Mouse (Mus musculus) MEL (cell line): ENCODE data around the gene Galnt17.

Experiments
- CTCF ChIP-seq, 3 experiments: IDR thresholded peaks in 2 of 3; conservative IDR thresholded peaks in 1 of 3; 2 replicates each; pipeline ENCODE4 v1.5.1; 2011 to 2012; ENCODE audit warnings: low read length in 3 of 3, low read depth in 2 of 3, mild to moderate bottlenecking in 2 of 3, improper control_type of control experiment in 1 of 3, inconsistent platforms in 1 of 3, mixed read lengths in 1 of 3, moderate library complexity in 1 of 3; ENCODE audit not compliant: control insufficient read depth in 1 of 3, insufficient read depth in 1 of 3, poor library complexity in 1 of 3, severe bottlenecking in 1 of 3
- EP300 ChIP-seq, 2 experiments: IDR thresholded peaks; 2 replicates each; pipeline ENCODE4 v1.6.1; 2011; ENCODE audit warnings: improper control_type of control experiment in 2 of 2, low read length in 2 of 2, low read depth in 1 of 2, mild to moderate bottlenecking in 1 of 2
- ETS1 ChIP-seq: IDR thresholded peaks from 2 replicates; pipeline ENCODE4 v1.6.1; 2012; ENCODE audit warnings: low read depth, mild to moderate bottlenecking, inconsistent platforms, low read length, improper control_type of control experiment, moderate library complexity
- GABPA ChIP-seq: IDR thresholded peaks from 2 replicates; pipeline ENCODE4 v1.6.1; 2012; ENCODE audit warnings: low read depth, mild to moderate bottlenecking, inconsistent platforms, low read length, improper control_type of control experiment, moderate library complexity
- HCFC1 ChIP-seq: IDR thresholded peaks from 2 replicates; pipeline ENCODE4 v1.6.1; 2012; ENCODE audit warnings: low read depth, mild to moderate bottlenecking, inconsistent platforms, low read length, improper control_type of control experiment, moderate library complexity
- MXI1 ChIP-seq: IDR thresholded peaks from 2 replicates; pipeline ENCODE4 v1.6.1; 2011; ENCODE audit warnings: mild to moderate bottlenecking, low read depth, low read length, improper control_type of control experiment
- NRF1 ChIP-seq: IDR thresholded peaks from 2 replicates; pipeline ENCODE4 v1.6.1; 2014; ENCODE audit warnings: low read depth, mild to moderate bottlenecking, inconsistent platforms, low read length, improper control_type of control experiment, moderate library complexity; ENCODE audit not compliant: poor library complexity, insufficient read depth, severe bottlenecking
- POLR2A ChIP-seq, 2 experiments: IDR thresholded peaks; 2 replicates each; pipeline ENCODE4 v1.6.1; 2011 to 2012; ENCODE audit warnings: low read length in 2 of 2, mild to moderate bottlenecking in 2 of 2, control low read depth in 1 of 2, improper control_type of control experiment in 1 of 2, low read depth in 1 of 2, moderate library complexity in 1 of 2; ENCODE audit not compliant: control insufficient read depth in 1 of 2, insufficient read depth in 1 of 2, poor library complexity in 1 of 2
- POLR2AphosphoS2 ChIP-seq: IDR thresholded peaks from 2 replicates; pipeline ENCODE4 v1.6.1; 2011; ENCODE audit warnings: low read length, improper control_type of control experiment
- POLR2AphosphoS5 ChIP-seq: IDR thresholded peaks from 2 replicates; pipeline ENCODE4 v1.6.1; 2012; ENCODE audit warnings: low read depth, borderline replicate concordance, mild to moderate bottlenecking, inconsistent platforms, low read length, moderate library complexity, mixed read lengths
- RAD21 ChIP-seq: IDR thresholded peaks from 2 replicates; pipeline ENCODE4 v1.6.1; 2011; ENCODE audit warnings: mild to moderate bottlenecking, low read depth, low read length, improper control_type of control experiment
- TBP ChIP-seq: IDR thresholded peaks from 2 replicates; pipeline ENCODE4 v1.8.0; 2011; ENCODE audit warnings: low read depth, low read length, improper control_type of control experiment

DNA sequence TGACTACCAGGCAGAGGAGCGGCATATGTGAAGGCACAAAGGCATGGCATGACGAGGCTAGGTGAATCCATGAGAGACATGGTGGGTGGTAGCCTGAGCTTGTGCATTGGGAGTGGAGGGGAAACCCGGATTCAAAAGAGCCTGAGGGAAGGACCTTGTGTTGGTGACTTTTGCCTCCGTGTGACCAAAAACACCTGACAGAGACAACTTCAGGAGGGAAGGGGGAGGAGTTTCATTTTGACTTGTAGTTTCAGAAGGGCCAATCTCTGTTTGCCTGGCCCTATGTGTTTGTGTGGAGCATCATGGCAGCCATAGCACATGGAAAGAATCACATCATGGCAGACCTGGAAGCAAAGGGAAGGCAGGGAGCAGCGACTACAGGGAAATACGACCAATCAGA lies 459.7 kb downstream of the Galnt17 start:
- TF ChIP-seq HCFC1 (no peak), MXI1 (no peak), NRF1 (no peak), TBP (no peak), ETS1 (no peak), POLR2A (IDR thresholded peaks at IDR 0.05; ENCODE audit: control insufficient read depth in 1 of 2, insufficient read depth in 1 of 2, low read depth in 1 of 2, low read length in 2 of 2, poor library complexity in 1 of 2) (no peak), CTCF (IDR thresholded peaks at IDR 0.05 in 2 of 3, conservative IDR thresholded peaks at IDR 0.05 in 1 of 3; ENCODE audit: control insufficient read depth in 1 of 3, insufficient read depth in 1 of 3, low read depth in 2 of 3, low read length in 3 of 3, poor library complexity in 1 of 3, severe bottlenecking in 1 of 3) (no peak), RAD21 (no peak), EP300 (IDR thresholded peaks at IDR 0.05; ENCODE audit: low read depth in 1 of 2, low read length in 2 of 2) (no peak), GABPA (no peak), POLR2AphosphoS2 (no peak), POLR2AphosphoS5 (no peak)
